Mouse (Mus musculus): ENCODE data around the gene Gm17622. TPM values are rescaled to one million over a fixed set of nuclear protein-coding genes. Genes with fewer than 3 reads are reported as not detected.

The Gm17622 gene
- polyA plus RNA-seq, 1 experiment: not detected

Other genes with a start within 250 kb of the Gm17622 start
- 3.9 and 4.3 TPM in 2 replicates for gene Poc5, start 102.4 kb upstream of the Gm17622 start, polyA plus RNA-seq (2012; rRNA removed)
- 0.11 and 0.25 TPM in 2 replicates for gene Ankdd1b, start 19.5 kb upstream of the Gm17622 start, polyA plus RNA-seq (2012; rRNA removed)
- gene Polk, start 51.8 kb downstream of the Gm17622 start, polyA plus RNA-seq (2012; rRNA removed): 1.0 and 1.6 TPM in 2 replicates
- gene Col4a3bp, start 51.9 kb downstream of the Gm17622 start, polyA plus RNA-seq (2012; rRNA removed): 5.4 and 15.0 TPM in 2 replicates
- 26.5 and 34.1 TPM in 2 replicates for gene Hmgcr, start 180.2 kb downstream of the Gm17622 start, polyA plus RNA-seq (2012; rRNA removed)